Mouse (Mus musculus): ENCODE results near the gene Glipr2. TPM values are rescaled to one million over a fixed set of nuclear protein-coding genes. Genes with fewer than 3 reads are reported as not detected.

The Glipr2 gene
- polyA plus RNA-seq, 1 experiment from 2014 or later = 55.4 TPM

DNA sequence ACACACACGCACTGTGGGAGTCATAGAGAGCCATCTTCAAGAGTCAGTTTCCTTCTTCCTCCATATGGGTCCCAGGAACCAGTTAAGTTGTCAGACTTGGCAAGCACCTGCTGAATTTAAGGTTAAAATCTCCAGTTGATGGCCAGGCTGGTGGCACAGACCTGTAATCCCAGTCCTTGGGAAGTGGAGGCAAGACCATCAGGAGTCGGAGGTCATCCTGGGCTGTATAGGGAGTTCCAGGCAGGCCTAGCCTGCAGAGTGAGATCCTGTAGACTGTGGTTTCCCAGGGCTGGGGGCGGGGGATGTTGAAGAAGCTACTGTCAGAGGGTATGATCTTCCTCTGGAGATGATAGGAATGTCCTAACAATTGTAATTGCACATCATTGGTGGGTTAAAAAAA, 31.8 kb downstream of the Glipr2 start:
- no peak overlapping the region for H3K9ac ChIP-seq (ENCODE audit: low read length)
- no peaks in the 10 kb centered on the region for H3K4me1 ChIP-seq (ENCODE audit: control insufficient read depth in 2 of 2, insufficient read depth in 2 of 2, low read length in 2 of 2)
- no peak overlapping the region for H3K4me3 ChIP-seq (ENCODE audit: control insufficient read depth in 1 of 2, insufficient read depth in 1 of 2, low read depth in 1 of 2, low read length in 2 of 2)
- no peaks in the 10 kb centered on the region for H3K27me3 ChIP-seq (ENCODE audit: control insufficient read depth, insufficient read depth, low read length)
- no peak overlapping the region for H3K4me2 ChIP-seq (ENCODE audit: low read length)
- no peaks in the 10 kb centered on the region for H3K9me3 ChIP-seq (ENCODE audit: control insufficient read depth, low read length)
- ATAC-seq (ENCODE audit: insufficient number of reproducible peaks, insufficient read depth, low FRiP score, low read depth) = no peak
- WGBS = 72% methylated on average over 3 of the region's 3 CpGs
- H3K36me3 ChIP-seq (ENCODE audit: control insufficient read depth, insufficient read depth, low read length) = no peaks in the 10 kb centered on the region
- H3K27ac ChIP-seq (replicated peaks in 1 of 2; ENCODE audit: control insufficient read depth in 1 of 2, insufficient read depth in 1 of 2, low read depth in 2 of 2, low read length in 2 of 2) = no peak overlapping the region

DNA sequence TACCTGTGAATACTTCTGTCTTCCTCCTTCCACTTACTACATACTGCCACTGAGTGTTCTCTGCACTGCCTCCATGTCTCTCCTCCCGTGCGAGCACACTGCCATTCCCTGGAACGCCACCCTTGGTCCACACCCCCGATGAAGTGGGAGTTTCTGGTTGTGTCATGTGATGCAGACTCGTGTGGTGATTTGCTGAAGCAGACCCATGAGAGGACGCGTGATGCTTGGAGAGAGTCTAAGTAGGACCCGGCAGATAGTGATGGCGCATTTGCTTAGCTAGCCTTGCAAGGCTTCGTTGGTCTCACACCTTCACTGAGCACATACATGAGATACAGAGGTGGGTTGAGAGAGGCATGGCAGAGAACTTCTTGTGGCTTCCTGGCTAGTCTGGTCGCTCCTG, 35.9 kb downstream of the Glipr2 start:
- Histone ChIP-seq H3K4me3 (ENCODE audit: control insufficient read depth in 1 of 2, insufficient read depth in 1 of 2, low read depth in 1 of 2, low read length in 2 of 2) (no peak overlapping the region), H3K9ac (ENCODE audit: low read length) (no peak overlapping the region), H3K27me3 (ENCODE audit: control insufficient read depth, insufficient read depth, low read length) (no peaks in the 10 kb centered on the region), H3K4me1 (ENCODE audit: control insufficient read depth in 2 of 2, insufficient read depth in 2 of 2, low read length in 2 of 2) (no peaks in the 10 kb centered on the region), H3K4me2 (ENCODE audit: low read length) (no peak overlapping the region), H3K36me3 (ENCODE audit: control insufficient read depth, insufficient read depth, low read length) (no peaks in the 10 kb centered on the region), H3K27ac (replicated peaks in 1 of 2; ENCODE audit: control insufficient read depth in 1 of 2, insufficient read depth in 1 of 2, low read depth in 2 of 2, low read length in 2 of 2) (no peak overlapping the region), H3K9me3 (ENCODE audit: control insufficient read depth, low read length) (no peaks in the 10 kb centered on the region)
- ATAC-seq (ENCODE audit: insufficient number of reproducible peaks, insufficient read depth, low FRiP score, low read depth) = no peak
- WGBS = 89% methylated on average over 11 of the region's 11 CpGs

DNA sequence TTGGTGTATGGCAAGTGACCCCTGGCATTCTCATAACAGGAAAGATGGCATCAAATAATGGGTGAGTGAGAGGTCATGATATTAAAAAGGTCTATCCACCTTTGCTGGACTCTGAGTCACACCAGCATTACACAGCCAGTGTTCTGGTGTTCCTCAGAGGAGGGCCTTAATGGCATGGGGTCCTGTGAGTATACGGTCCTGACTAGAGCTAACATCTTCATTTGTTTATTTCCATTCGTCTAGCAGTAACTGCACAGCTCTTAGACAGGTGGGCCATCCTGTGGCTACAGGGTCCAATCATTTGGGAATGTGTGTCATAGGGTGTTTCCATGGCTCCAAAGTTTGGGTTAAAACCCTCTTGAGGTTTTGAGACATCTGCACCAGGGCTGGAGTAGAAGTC, 37.1 kb downstream of the Glipr2 start:
- Histone ChIP-seq H3K27ac (replicated peaks in 1 of 2; ENCODE audit: control insufficient read depth in 1 of 2, insufficient read depth in 1 of 2, low read depth in 2 of 2, low read length in 2 of 2) (no peak overlapping the region), H3K9me3 (ENCODE audit: control insufficient read depth, low read length) (no peaks in the 10 kb centered on the region), H3K4me3 (ENCODE audit: control insufficient read depth in 1 of 2, insufficient read depth in 1 of 2, low read depth in 1 of 2, low read length in 2 of 2) (no peak overlapping the region), H3K4me2 (ENCODE audit: low read length) (no peak overlapping the region), H3K27me3 (ENCODE audit: control insufficient read depth, insufficient read depth, low read length) (no peaks in the 10 kb centered on the region), H3K9ac (ENCODE audit: low read length) (no peak overlapping the region), H3K36me3 (ENCODE audit: control insufficient read depth, insufficient read depth, low read length) (no peaks in the 10 kb centered on the region), H3K4me1 (ENCODE audit: control insufficient read depth in 2 of 2, insufficient read depth in 2 of 2, low read length in 2 of 2) (no peaks in the 10 kb centered on the region)
- WGBS = 70% methylated on average over 2 of the region's 2 CpGs
- ATAC-seq (ENCODE audit: insufficient number of reproducible peaks, insufficient read depth, low FRiP score, low read depth) = no peak

DNA sequence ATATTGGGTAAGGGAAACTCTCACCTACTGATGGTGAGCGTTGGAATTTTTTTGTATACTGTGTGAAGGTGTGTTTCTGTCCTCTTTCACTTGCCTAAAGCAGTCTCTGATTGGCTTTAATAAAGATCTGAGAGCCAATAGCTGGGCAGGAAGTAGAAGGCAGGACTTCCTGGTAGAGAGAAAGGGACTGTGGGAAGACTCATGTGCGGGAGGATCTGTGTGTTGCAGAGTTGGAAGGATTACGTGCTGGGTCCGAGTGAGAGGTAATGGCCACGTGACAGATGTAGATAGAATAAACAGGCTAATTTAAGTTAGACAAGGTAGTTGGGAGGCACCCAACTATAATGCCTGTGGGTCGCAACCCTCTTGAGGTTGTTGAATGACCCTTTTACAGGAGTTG, 46.4 kb downstream of the Glipr2 start:
- H3K27me3 ChIP-seq (ENCODE audit: control insufficient read depth, insufficient read depth, low read length) = no peaks in the 10 kb centered on the region
- no peaks in the 10 kb centered on the region for H3K4me1 ChIP-seq (ENCODE audit: control insufficient read depth in 2 of 2, insufficient read depth in 2 of 2, low read length in 2 of 2)
- no peak overlapping the region for H3K9ac ChIP-seq (ENCODE audit: low read length)
- H3K9me3 ChIP-seq (ENCODE audit: control insufficient read depth, low read length) = no peaks in the 10 kb centered on the region
- no peak overlapping the region for H3K4me3 ChIP-seq (ENCODE audit: control insufficient read depth in 1 of 2, insufficient read depth in 1 of 2, low read depth in 1 of 2, low read length in 2 of 2)
- H3K36me3 ChIP-seq (ENCODE audit: control insufficient read depth, insufficient read depth, low read length) = no peaks in the 10 kb centered on the region
- no peak overlapping the region for H3K4me2 ChIP-seq (ENCODE audit: low read length)
- no peak overlapping the region for H3K27ac ChIP-seq (replicated peaks in 1 of 2; ENCODE audit: control insufficient read depth in 1 of 2, insufficient read depth in 1 of 2, low read depth in 2 of 2, low read length in 2 of 2)
- ATAC-seq (ENCODE audit: insufficient number of reproducible peaks, insufficient read depth, low FRiP score, low read depth) = no peak
- WGBS = 78% methylated on average over 6 of the region's 6 CpGs

DNA sequence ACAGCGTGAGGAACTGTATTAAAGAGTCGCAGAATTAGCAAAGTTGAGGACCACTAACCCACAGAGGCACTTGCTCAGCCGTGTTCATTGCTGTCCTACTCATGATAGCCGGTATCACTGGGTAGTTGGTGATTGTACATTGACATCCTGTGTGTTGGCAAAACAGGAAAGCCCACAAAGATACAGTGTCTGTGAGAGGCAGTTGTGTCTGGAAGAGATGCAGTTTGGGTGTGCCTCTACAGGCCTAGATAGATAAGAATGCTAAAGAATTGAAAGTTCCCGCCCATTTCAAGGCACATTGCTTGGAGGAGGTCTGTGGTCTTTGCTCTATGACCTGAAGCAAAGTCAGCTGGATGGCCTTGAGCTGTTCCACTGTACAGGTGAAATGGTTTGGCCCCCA, 46.9 kb downstream of the Glipr2 start, which contains the start of gene Clta:
Gene Clta (plus strand): TSS at position 327 of the 400 bp plus-strand sequence.
- no peak within 1 kb of the TSS for H3K27ac ChIP-seq (replicated peaks in 1 of 2; ENCODE audit: control insufficient read depth in 1 of 2, insufficient read depth in 1 of 2, low read depth in 2 of 2, low read length in 2 of 2)
- no peak for ATAC-seq (ENCODE audit: insufficient number of reproducible peaks, insufficient read depth, low FRiP score, low read depth)
- H3K9me3 ChIP-seq (ENCODE audit: control insufficient read depth, low read length) = no peaks in the 10 kb centered on the region
- no peaks in the 10 kb centered on the region for H3K27me3 ChIP-seq (ENCODE audit: control insufficient read depth, insufficient read depth, low read length)
- H3K4me1 ChIP-seq (ENCODE audit: control insufficient read depth in 2 of 2, insufficient read depth in 2 of 2, low read length in 2 of 2) = no peaks in the 10 kb centered on the region
- no peak within 1 kb of the TSS for H3K9ac ChIP-seq (ENCODE audit: low read length)
- H3K4me2 ChIP-seq (ENCODE audit: low read length) = no peak within 1 kb of the TSS
- no peaks in the 10 kb centered on the region for H3K36me3 ChIP-seq (ENCODE audit: control insufficient read depth, insufficient read depth, low read length)
- H3K4me3 ChIP-seq (ENCODE audit: control insufficient read depth in 1 of 2, insufficient read depth in 1 of 2, low read depth in 1 of 2, low read length in 2 of 2) = no peak within 1 kb of the TSS
- 71% methylated on average over 5 of the region's 5 CpGs for WGBS

DNA sequence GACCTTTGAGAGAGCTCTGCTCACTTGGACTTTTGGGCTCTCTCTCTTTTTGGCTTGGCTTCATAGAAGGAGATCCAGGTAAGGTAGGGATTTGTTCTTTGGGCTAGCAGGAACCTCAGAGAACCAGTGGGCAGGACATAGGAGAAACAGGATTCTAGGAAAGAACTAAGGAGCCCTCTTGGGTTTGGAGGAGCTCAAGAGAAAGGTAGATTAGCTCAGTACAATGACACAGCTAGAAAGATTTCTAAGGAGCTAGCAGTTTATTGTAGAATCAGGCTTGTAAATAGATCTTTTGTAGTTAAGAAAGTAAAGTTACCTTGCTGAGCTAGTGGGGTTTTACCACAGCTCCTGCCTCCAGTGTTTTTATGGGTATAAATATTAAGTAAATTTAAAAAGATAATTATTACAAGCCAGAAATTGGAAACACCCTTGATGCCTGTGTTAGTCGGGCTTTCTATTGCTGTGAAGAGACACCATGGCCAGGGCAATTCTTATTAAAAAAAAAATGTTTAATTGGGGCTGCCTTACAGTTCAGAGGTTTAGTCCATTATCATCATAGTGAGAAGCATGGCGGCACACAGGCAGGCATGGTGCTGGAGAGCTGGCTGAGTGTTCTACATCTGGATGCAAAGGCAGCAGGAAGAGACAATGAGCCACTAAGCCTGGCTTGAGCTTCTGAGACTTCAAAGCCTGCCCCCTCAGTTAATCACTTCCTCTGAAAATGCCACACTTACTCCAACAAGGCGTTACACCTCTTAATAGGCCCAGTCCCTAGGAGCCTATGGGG, 47.6 kb downstream of the Glipr2 start:
- H3K4me3 ChIP-seq (ENCODE audit: control insufficient read depth in 1 of 2, insufficient read depth in 1 of 2, low read depth in 1 of 2, low read length in 2 of 2) = no peak overlapping the region
- ATAC-seq (ENCODE audit: insufficient number of reproducible peaks, insufficient read depth, low FRiP score, low read depth) = no peak
- no peaks in the 10 kb centered on the region for H3K4me1 ChIP-seq (ENCODE audit: control insufficient read depth in 2 of 2, insufficient read depth in 2 of 2, low read length in 2 of 2)
- H3K4me2 ChIP-seq (ENCODE audit: low read length) = no peak overlapping the region
- H3K9me3 ChIP-seq (ENCODE audit: control insufficient read depth, low read length) = no peaks in the 10 kb centered on the region
- H3K27me3 ChIP-seq (ENCODE audit: control insufficient read depth, insufficient read depth, low read length) = no peaks in the 10 kb centered on the region
- H3K9ac ChIP-seq (ENCODE audit: low read length) = no peak overlapping the region
- H3K36me3 ChIP-seq (ENCODE audit: control insufficient read depth, insufficient read depth, low read length) = no peaks in the 10 kb centered on the region
- 64% methylated on average over 3 of the region's 3 CpGs for WGBS
- H3K27ac ChIP-seq (replicated peaks in 1 of 2; ENCODE audit: control insufficient read depth in 1 of 2, insufficient read depth in 1 of 2, low read depth in 2 of 2, low read length in 2 of 2) = no peak overlapping the region

DNA sequence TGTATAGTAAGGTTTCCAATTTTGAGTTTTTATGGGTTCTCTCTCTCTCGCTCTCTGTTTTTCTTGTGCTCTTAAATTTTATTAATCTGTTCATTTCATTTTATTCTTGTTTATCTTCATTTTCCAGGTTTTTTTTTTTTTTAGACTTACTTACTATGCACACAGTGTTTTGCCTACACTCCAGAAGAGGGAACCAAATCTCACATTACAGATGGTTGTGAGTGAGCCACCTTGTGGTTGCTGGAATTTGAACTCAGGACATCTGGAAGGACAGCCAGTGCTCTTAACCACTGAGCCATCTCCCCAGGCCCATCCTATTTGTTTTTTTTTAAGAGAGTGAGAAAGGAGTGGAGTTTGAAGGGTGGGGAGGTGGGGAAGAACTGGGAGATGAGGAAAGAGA, 53.0 kb downstream of the Glipr2 start:
- Histone ChIP-seq H3K4me1 (ENCODE audit: control insufficient read depth in 2 of 2, insufficient read depth in 2 of 2, low read length in 2 of 2) (peaks cover 5 to 20% of the 10 kb centered on the region in 2 experiments), H3K9me3 (ENCODE audit: control insufficient read depth, low read length) (no peaks in the 10 kb centered on the region), H3K4me2 (ENCODE audit: low read length) (no peak overlapping the region), H3K4me3 (ENCODE audit: control insufficient read depth in 1 of 2, insufficient read depth in 1 of 2, low read depth in 1 of 2, low read length in 2 of 2) (no peak overlapping the region), H3K27me3 (ENCODE audit: control insufficient read depth, insufficient read depth, low read length) (no peaks in the 10 kb centered on the region), H3K27ac (replicated peaks in 1 of 2; ENCODE audit: control insufficient read depth in 1 of 2, insufficient read depth in 1 of 2, low read depth in 2 of 2, low read length in 2 of 2) (no peak overlapping the region), H3K36me3 (ENCODE audit: control insufficient read depth, insufficient read depth, low read length) (peaks cover 12% of the 10 kb centered on the region), H3K9ac (ENCODE audit: low read length) (no peak overlapping the region)
- no peak for ATAC-seq (ENCODE audit: insufficient number of reproducible peaks, insufficient read depth, low FRiP score, low read depth)
- WGBS = 98% methylated on average over 1 of the region's 1 CpGs

DNA sequence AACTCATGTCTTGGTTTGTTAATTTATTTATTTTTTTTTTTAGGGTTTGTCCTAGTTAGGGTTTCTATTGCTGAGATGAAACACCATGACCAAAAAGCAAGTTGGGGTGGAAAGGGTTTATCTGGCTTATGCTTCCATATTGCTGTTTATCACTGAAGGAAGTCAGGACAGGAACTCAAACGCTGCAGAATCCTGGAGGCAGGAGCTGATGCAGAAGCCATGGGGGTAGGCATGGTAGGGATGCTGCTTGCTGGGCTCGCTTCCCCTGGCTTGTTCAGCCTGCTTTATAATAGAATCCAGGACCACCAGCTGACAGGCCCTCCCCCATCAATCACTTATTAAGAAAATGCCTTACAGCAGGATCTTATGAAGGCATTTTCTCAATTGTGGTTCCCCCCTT, 53.7 kb downstream of the Glipr2 start:
- WGBS = 45% methylated on average over 2 of the region's 2 CpGs
- ATAC-seq (ENCODE audit: insufficient number of reproducible peaks, insufficient read depth, low FRiP score, low read depth) = no peak

More for the DNA sequence above, 53.7 kb downstream of the Glipr2 start:
- H3K4me1 ChIP-seq (ENCODE audit: control insufficient read depth in 2 of 2, insufficient read depth in 2 of 2, low read length in 2 of 2) = peaks cover 5 to 20% of the 10 kb centered on the region in 2 experiments
- H3K9ac ChIP-seq (ENCODE audit: low read length) = no peak overlapping the region
- H3K4me2 ChIP-seq (ENCODE audit: low read length) = no peak overlapping the region
- H3K4me3 ChIP-seq (ENCODE audit: control insufficient read depth in 1 of 2, insufficient read depth in 1 of 2, low read depth in 1 of 2, low read length in 2 of 2) = no peak overlapping the region
- H3K36me3 ChIP-seq (ENCODE audit: control insufficient read depth, insufficient read depth, low read length) = peaks cover 14% of the 10 kb centered on the region
- H3K27ac ChIP-seq (replicated peaks in 1 of 2; ENCODE audit: control insufficient read depth in 1 of 2, insufficient read depth in 1 of 2, low read depth in 2 of 2, low read length in 2 of 2) = no peak overlapping the region
- H3K9me3 ChIP-seq (ENCODE audit: control insufficient read depth, low read length) = no peaks in the 10 kb centered on the region
- no peaks in the 10 kb centered on the region for H3K27me3 ChIP-seq (ENCODE audit: control insufficient read depth, insufficient read depth, low read length)

Measured in heart, embryonic 14.5 days (tissue).